Mouse (Mus musculus) stomach, embryonic 14.5 days (tissue): ENCODE measurements around the gene Etfb. TPM values are rescaled to one million over a fixed set of nuclear protein-coding genes. Genes with fewer than 3 reads are reported as not detected.

Experiments
- ATAC-seq: fragments of 200-750 bp; cut with Nextera tagmentation; 2 replicates; pipeline ENCODE4 v1.8.0; 2017; ENCODE audit warnings: low read depth, moderate TSS enrichment; ENCODE audit not compliant: insufficient number of reproducible peaks, insufficient read depth, low FRiP score
- H3K27ac ChIP-seq: fragments of 300-500 bp; sonication (generic); 2 replicates; pipeline ENCODE4 v1.5.1; 2014; ENCODE audit warnings: mild to moderate bottlenecking, low read length, moderate library complexity, mixed read lengths
- H3K27me3 ChIP-seq: fragments of 300-500 bp; sonication (generic); 2 replicates; pipeline ENCODE4 v1.6.1; 2014; ENCODE audit warnings: low read length, control low read depth, mixed read lengths; ENCODE audit not compliant: control insufficient read depth, insufficient read depth
- H3K36me3 ChIP-seq: fragments of 300-500 bp; sonication (generic); 2 replicates; pipeline ENCODE4 v1.6.1; 2014; ENCODE audit warnings: mild to moderate bottlenecking, control low read depth, low read length, moderate library complexity, mixed read lengths; ENCODE audit not compliant: control insufficient read depth, insufficient read depth
- H3K4me1 ChIP-seq: fragments of 300-500 bp; sonication (generic); 2 replicates; pipeline ENCODE4 v1.6.1; 2014; ENCODE audit warnings: low read length, control low read depth, mixed read lengths; ENCODE audit not compliant: control insufficient read depth, insufficient read depth
- H3K4me2 ChIP-seq: fragments of 300-500 bp; sonication (generic); replicated peaks from 2 replicates; pipeline ENCODE4 v1.6.1; 2014; ENCODE audit warnings: low read depth, low read length, control low read depth
- H3K4me3 ChIP-seq: fragments of 300-500 bp; sonication (generic); 2 replicates; pipeline ENCODE4 v1.5.1; 2014; ENCODE audit warnings: low read depth, low read length, control low read depth
- H3K9ac ChIP-seq: fragments of 300-500 bp; sonication (generic); replicated peaks from 2 replicates; pipeline ENCODE4 v1.6.1; 2014; ENCODE audit warnings: low read depth, mild to moderate bottlenecking, control low read depth, low read length, moderate library complexity, mixed read lengths
- H3K9me3 ChIP-seq: fragments of 300-500 bp; sonication (generic); 2 replicates; pipeline ENCODE4 v1.6.1; 2016; ENCODE audit warnings: low read depth, low read length, control low read depth; ENCODE audit not compliant: control insufficient read depth
- WGBS: fragments of 180-500 bp; shearing (Covaris S2); extraction: QIAGEN DNeasy Blood & Tissue Kit; methylation state at CpG from one replicate; pipeline ENCODE4 v1.1.7; 2014; 5-methylcytosine and 5-hydroxymethylcytosine counted together
- microRNA-seq: library from miRNA; unstranded; fragments of <30 nt; microRNA quantifications from one replicate; pipeline ENCODE4, GENCODE M21; 2016
- polyA plus RNA-seq: library from polyadenylated mRNA; unstranded; fragments of >200 nt; fragmentation: Nextera tagmentation; extraction: Ambion mirVana; gene quantifications from 2 replicates; pipeline ENCODE4 v1.2.1, GENCODE M21; 2014

The Etfb gene
- polyA plus RNA-seq, 1 experiment from 2014 or later: 313 TPM

DNA sequence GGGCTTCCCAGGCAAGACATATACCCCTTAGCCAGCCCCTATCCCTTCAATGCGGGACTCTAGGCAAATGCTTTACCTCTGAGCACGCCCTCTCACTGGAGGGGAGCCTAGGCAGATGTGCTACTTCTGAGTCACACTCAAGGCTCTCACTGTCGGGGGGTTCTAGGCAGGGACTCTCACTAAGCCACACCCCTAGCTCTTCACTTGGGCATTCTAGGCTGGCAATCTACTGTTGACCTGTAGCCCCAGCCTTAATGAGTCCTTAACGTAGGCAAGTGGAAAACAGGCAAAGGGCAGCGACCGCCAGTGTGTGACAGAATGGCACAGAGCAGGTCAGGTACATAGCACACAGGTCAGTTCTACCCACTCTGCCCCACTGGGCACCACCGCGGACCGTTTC is 47.0 kb downstream of the Etfb start:
- Histone ChIP-seq H3K9me3 (no peaks in the 10 kb centered on the region), H3K36me3 (no peaks in the 10 kb centered on the region), H3K4me3 (no peak overlapping the region), H3K4me2 (no peak overlapping the region), H3K9ac (no peak overlapping the region), H3K27me3 (0 out of 2 replicates have a peak, but pooled peaks cover 3% of the 10 kb centered on the region), H3K27ac (no peak overlapping the region), H3K4me1 (no peaks in the 10 kb centered on the region)
- no peak for ATAC-seq
- 61% methylated on average over 9 of the region's 9 CpGs for WGBS

DNA sequence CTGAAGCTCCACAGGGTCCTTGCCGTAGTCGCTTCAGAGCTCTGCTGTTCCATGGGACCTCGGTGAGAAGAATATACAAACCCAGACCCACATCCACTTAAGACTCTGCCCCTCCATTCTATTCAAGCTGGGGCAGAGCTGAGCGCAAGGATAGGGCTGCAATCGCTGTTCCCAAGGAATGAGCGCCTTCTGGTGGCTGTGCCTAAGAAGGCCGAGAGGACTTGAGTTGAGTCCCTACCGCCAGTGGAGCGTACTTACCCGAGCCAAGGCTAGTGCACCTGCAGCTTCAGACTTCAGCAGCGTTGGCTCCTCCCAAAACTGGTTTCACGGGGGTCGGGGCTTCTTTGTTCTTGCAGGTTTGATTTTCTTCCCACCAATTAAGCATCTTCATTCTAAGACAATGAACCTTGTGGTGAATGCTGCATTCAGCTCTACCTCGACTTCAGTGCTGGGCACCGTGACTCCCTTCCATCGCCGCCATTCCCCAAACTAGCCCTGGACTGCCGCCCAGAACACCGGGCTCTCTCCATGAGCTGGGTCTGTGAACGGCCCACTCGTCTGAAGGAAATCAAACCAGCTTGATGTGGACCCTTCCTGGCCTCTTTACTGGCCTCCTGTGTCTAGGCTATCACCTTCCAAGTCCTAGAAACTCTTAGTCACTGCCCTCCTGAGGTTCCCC is 51.6 kb downstream of the Etfb start:
- no peak overlapping the region for H3K27ac ChIP-seq
- no peak overlapping the region for H3K4me2 ChIP-seq
- no peaks in the 10 kb centered on the region for H3K9me3 ChIP-seq
- no peaks in the 10 kb centered on the region for H3K36me3 ChIP-seq
- H3K4me1 ChIP-seq: no peaks in the 10 kb centered on the region
- H3K9ac ChIP-seq: no peak overlapping the region
- 20% methylated on average over 21 of the region's 21 CpGs for WGBS
- H3K27me3 ChIP-seq: no peaks in the 10 kb centered on the region
- ATAC-seq: no peak
- H3K4me3 ChIP-seq: no peak overlapping the region

Small RNA genes within 50 kb of the gene (microRNA-seq; reads per million reads assigned to microRNA genes)
- 0.78 reads per million for gene Mir7051

Other genes with a start within 250 kb of the Etfb start
- gene Zfp715, start 130.8 kb upstream of the Etfb start, polyA plus RNA-seq: 14.0 and 15.5 TPM in 2 replicates
- gene Siglecf, start 92.7 kb upstream of the Etfb start, polyA plus RNA-seq: 0.25 TPM in 1 of 2 replicates, not detected in the other
- gene Siglecg, start 35.9 kb upstream of the Etfb start, polyA plus RNA-seq: 0.15 and 0.19 TPM in 2 replicates
- not detected in 2 replicates for gene Lim2, start 16.4 kb upstream of the Etfb start, polyA plus RNA-seq
- 0.39 and 1.4 TPM in 2 replicates for gene Nkg7, start 7.0 kb upstream of the Etfb start, polyA plus RNA-seq
- gene Cldnd2, start 3.3 kb upstream of the Etfb start, polyA plus RNA-seq: not detected in 2 replicates
- 0.30 and 0.46 TPM in 2 replicates for gene Gm45233, start within 50 bp of the Etfb start, polyA plus RNA-seq
- 3.0 and 6.1 TPM in 2 replicates for gene Vsig10l, start 19.1 kb downstream of the Etfb start, polyA plus RNA-seq
- 0.75 and 0.91 TPM in 2 replicates for gene Iglon5, start 46.0 kb downstream of the Etfb start, polyA plus RNA-seq
- not detected in 2 replicates for gene 4931406B18Rik, start 61.9 kb downstream of the Etfb start, polyA plus RNA-seq
- gene Cd33, start 100.3 kb downstream of the Etfb start, polyA plus RNA-seq: 1.9 and 4.3 TPM in 2 replicates
- gene Zfp658, start 118.2 kb downstream of the Etfb start, polyA plus RNA-seq: 3.2 and 5.0 TPM in 2 replicates
- 14.7 and 14.8 TPM in 2 replicates for gene Zfp719, start 135.5 kb downstream of the Etfb start, polyA plus RNA-seq
- gene Zfp819, start 163.1 kb downstream of the Etfb start, polyA plus RNA-seq: 0.23 and 0.36 TPM in 2 replicates
- gene Ceacam18, start 190.6 kb downstream of the Etfb start, polyA plus RNA-seq: 0.17 TPM in 1 of 2 replicates, not detected in the other
- gene Siglece, start 216.1 kb downstream of the Etfb start, polyA plus RNA-seq: 0.80 and 0.95 TPM in 2 replicates
- gene Ctu1, start 227.9 kb downstream of the Etfb start, polyA plus RNA-seq: 11.0 TPM in 2 replicates
- 0.32 TPM in 1 of 2 replicates, not detected in the other for gene Klk14, start 246.3 kb downstream of the Etfb start, polyA plus RNA-seq